Mouse (Mus musculus) liver, embryonic 12.5 days (tissue): Measurements from ENCODE around the gene Ppfia3. TPM values are rescaled to one million over a fixed set of nuclear protein-coding genes. Genes with fewer than 3 reads are reported as not detected.

Experiments used
- ATAC-seq: fragments of 200-750 bp; cut with Nextera tagmentation; 2 replicates; pipeline ENCODE4 v1.8.0; 2017; ENCODE audit warnings: moderate number of reproducible peaks, mild to moderate bottlenecking, moderate library complexity
- H3K27ac ChIP-seq: fragments of 300-500 bp; sonication (generic); 2 replicates; pipeline ENCODE4 v1.5.1; 2016; ENCODE audit warnings: mild to moderate bottlenecking
- H3K27me3 ChIP-seq: fragments of 300-500 bp; sonication (generic); replicated peaks from 2 replicates; pipeline ENCODE4 v1.6.1; 2016; ENCODE audit warnings: mild to moderate bottlenecking, moderate library complexity
- H3K36me3 ChIP-seq: fragments of 300-500 bp; sonication (generic); 2 replicates; pipeline ENCODE4 v1.6.1; 2016; ENCODE audit warnings: mild to moderate bottlenecking, moderate library complexity
- H3K4me1 ChIP-seq: fragments of 300-500 bp; sonication (generic); 2 replicates; pipeline ENCODE4 v1.6.1; 2016
- H3K4me2 ChIP-seq: fragments of 300-500 bp; sonication (generic); 2 replicates; pipeline ENCODE4 v1.6.1; 2016; ENCODE audit warnings: mild to moderate bottlenecking, moderate library complexity
- H3K4me3 ChIP-seq: fragments of 300-500 bp; sonication (generic); 2 replicates; pipeline ENCODE4 v1.5.1; 2016; ENCODE audit warnings: mild to moderate bottlenecking, moderate library complexity
- H3K9ac ChIP-seq: fragments of 300-500 bp; sonication (generic); 2 replicates; pipeline ENCODE4 v1.6.1; 2016; ENCODE audit warnings: mild to moderate bottlenecking, moderate library complexity
- H3K9me3 ChIP-seq: fragments of 300-500 bp; sonication (generic); replicated peaks from 2 replicates; pipeline ENCODE4 v1.6.1; 2016; ENCODE audit warnings: mild to moderate bottlenecking, moderate library complexity
- WGBS: fragments of 180-500 bp; shearing (Covaris S2); methylation state at CpG from one replicate; pipeline ENCODE4 v1.1.7; 2016; ENCODE audit not compliant: insufficient replicate concordance; 5-methylcytosine and 5-hydroxymethylcytosine counted together
- polyA plus RNA-seq: library from polyadenylated mRNA; unstranded; fragments of >200 nt; fragmentation: Nextera tagmentation; extraction: Ambion mirVana; gene quantifications from 2 replicates; pipeline ENCODE4 v1.2.1, GENCODE M21; 2016

Gene Ppfia3
- polyA plus RNA-seq, 1 experiment from 2014 or later, result 0.37 TPM

- peaks cover 67% of the 10 kb centered on the region for H3K27me3 ChIP-seq
- peak; percentile 75 for ATAC-seq
- H3K27ac ChIP-seq, result peak overlapping the region; percentile 46; the same call in 1 of the 2 replicates
- H3K4me2 ChIP-seq, result peak overlapping the region; percentile 96
- H3K9ac ChIP-seq, result peak overlapping the region; percentile 72
- no peaks in the 10 kb centered on the region for H3K36me3 ChIP-seq
- H3K9me3 ChIP-seq, result no peaks in the 10 kb centered on the region
- peak overlapping the region; percentile 65 for H3K4me3 ChIP-seq
- 2% methylated on average over 38 of the region's 39 CpGs for WGBS
- H3K4me1 ChIP-seq, result peaks cover 53% of the 10 kb centered on the region
Measured at GRCm38 (mm10) chr7:45339410-45340065, 27.3 kb downstream of the Ppfia3 start.

- Histone ChIP-seq H3K27ac (no peak overlapping the region), H3K9ac (no peak overlapping the region), H3K27me3 (peaks cover 75% of the 10 kb centered on the region), H3K9me3 (no peaks in the 10 kb centered on the region), H3K4me1 (peaks cover 65% of the 10 kb centered on the region), H3K4me3 (no peak overlapping the region), H3K36me3 (no peaks in the 10 kb centered on the region), H3K4me2 (peak overlapping the region; percentile 96)
- WGBS, result 4% methylated on average over 14 of the region's 14 CpGs
- ATAC-seq, result no peak
Measured at GRCm38 (mm10) chr7:45338161-45338911, 28.5 kb downstream of the Ppfia3 start.

GRCm38 (mm10) chr7:45337469-45337868, 29.4 kb downstream of the Ppfia3 start:
- ATAC-seq, result no peak
- Histone ChIP-seq H3K4me1 (peaks cover 74% of the 10 kb centered on the region), H3K27ac (no peak overlapping the region), H3K9ac (no peak overlapping the region), H3K36me3 (no peaks in the 10 kb centered on the region), H3K4me3 (no peak overlapping the region), H3K9me3 (no peaks in the 10 kb centered on the region), H3K4me2 (no peak overlapping the region), H3K27me3 (peaks cover 79% of the 10 kb centered on the region)
- WGBS, result 14% methylated on average over 4 of the region's 4 CpGs

GRCm38 (mm10) chr7:45336319-45336718, 30.5 kb downstream of the Ppfia3 start:
- Histone ChIP-seq H3K27ac (no peak overlapping the region), H3K4me1 (peaks cover 66% of the 10 kb centered on the region), H3K27me3 (peaks cover 90% of the 10 kb centered on the region), H3K9ac (no peak overlapping the region), H3K4me2 (no peak overlapping the region), H3K36me3 (no peaks in the 10 kb centered on the region), H3K9me3 (no peaks in the 10 kb centered on the region), H3K4me3 (no peak overlapping the region)
- 63% methylated on average over 4 of the region's 4 CpGs for WGBS
- no peak for ATAC-seq

- H3K27ac ChIP-seq, result no peak within 1 kb of the TSS
- no peak within 1 kb of the TSS for H3K4me3 ChIP-seq
- H3K4me1 ChIP-seq, result peaks cover 53% of the 10 kb centered on the region
- peaks cover 86% of the 10 kb centered on the region for H3K27me3 ChIP-seq
- no peaks in the 10 kb centered on the region for H3K9me3 ChIP-seq
- H3K9ac ChIP-seq, result no peak within 1 kb of the TSS
- 29% methylated on average over 5 of the region's 5 CpGs for WGBS
- H3K4me2 ChIP-seq, result 0 out of 2 replicates have a peak within 1 kb of the TSS, but pooled peaks have one; percentile 80
- no peaks in the 10 kb centered on the region for H3K36me3 ChIP-seq
- ATAC-seq, result no peak
Measured at GRCm38 (mm10) chr7:45335056-45335455, 31.8 kb downstream of the Ppfia3 start, which contains the start of gene Hrc. Gene Hrc (plus strand): TSS chr7:45335290.

- Histone ChIP-seq H3K27ac (no peak overlapping the region), H3K36me3 (no peaks in the 10 kb centered on the region), H3K4me2 (no peak overlapping the region), H3K9ac (no peak overlapping the region), H3K4me3 (no peak overlapping the region), H3K27me3 (peaks cover 83% of the 10 kb centered on the region), H3K9me3 (no peaks in the 10 kb centered on the region), H3K4me1 (peaks cover 49% of the 10 kb centered on the region)
- 37% methylated on average over 3 of the region's 3 CpGs for WGBS
- no peak for ATAC-seq
Measured at GRCm38 (mm10) chr7:45334605-45335004, 32.2 kb downstream of the Ppfia3 start.

GRCm38 (mm10) chr7:45333431-45333982, 33.3 kb downstream of the Ppfia3 start, which contains the start of gene Trpm4:
Gene Trpm4 (minus strand): TSS chr7:45333780.
- under 1% methylated on average over 38 of the region's 38 CpGs for WGBS
- H3K9ac ChIP-seq, result peak within 1 kb of the TSS; percentile 60
- H3K27me3 ChIP-seq, result peaks cover 73% of the 10 kb centered on the region

GRCm38 (mm10) chr7:45332685-45333425, 34.0 kb downstream of the Ppfia3 start:
- Histone ChIP-seq H3K27ac (no peak overlapping the region), H3K4me1 (peaks cover 31% of the 10 kb centered on the region), H3K9me3 (no peaks in the 10 kb centered on the region), H3K9ac (peak overlapping the region; percentile 60), H3K4me2 (peak overlapping the region; percentile 80), H3K27me3 (peaks cover 67% of the 10 kb centered on the region), H3K4me3 (peak overlapping the region; percentile 57), H3K36me3 (no peaks in the 10 kb centered on the region)
- WGBS, result 8% methylated on average over 22 of the region's 22 CpGs
- peak; percentile 16; the same call in 1 of the 2 replicates for ATAC-seq

More at GRCm38 (mm10) chr7:45333431-45333982, 33.3 kb downstream of the Ppfia3 start, which contains the start of gene Trpm4:
- no peak within 1 kb of the TSS for H3K27ac ChIP-seq
- peak within 1 kb of the TSS; percentile 80 for H3K4me2 ChIP-seq
- H3K9me3 ChIP-seq, result no peaks in the 10 kb centered on the region
- H3K4me3 ChIP-seq, result peak within 1 kb of the TSS; percentile 57
- peaks cover 38% of the 10 kb centered on the region for H3K4me1 ChIP-seq
- ATAC-seq, result 0 out of 2 replicates have a peak, but pooled peaks have one; percentile 22
- no peaks in the 10 kb centered on the region for H3K36me3 ChIP-seq

GRCm38 (mm10) chr7:45331502-45331901, 35.3 kb downstream of the Ppfia3 start:
- H3K4me3 ChIP-seq, result no peak overlapping the region
- ATAC-seq, result no peak
- no peak overlapping the region for H3K9ac ChIP-seq
- H3K4me2 ChIP-seq, result no peak overlapping the region
- H3K36me3 ChIP-seq, result no peaks in the 10 kb centered on the region
- H3K4me1 ChIP-seq, result peaks cover 27% of the 10 kb centered on the region
- WGBS, result 71% methylated on average over 6 of the region's 6 CpGs
- no peaks in the 10 kb centered on the region for H3K9me3 ChIP-seq
- H3K27me3 ChIP-seq, result peaks cover 59% of the 10 kb centered on the region
- H3K27ac ChIP-seq, result no peak overlapping the region

GRCm38 (mm10) chr7:45328841-45329475, 37.9 kb downstream of the Ppfia3 start:
- Histone ChIP-seq H3K9me3 (0 out of 2 replicates have a peak, but pooled peaks cover 4% of the 10 kb centered on the region), H3K4me2 (no peak overlapping the region), H3K9ac (no peak overlapping the region), H3K4me3 (no peak overlapping the region), H3K36me3 (no peaks in the 10 kb centered on the region), H3K27me3 (peaks cover 33% of the 10 kb centered on the region), H3K4me1 (peaks cover 17% of the 10 kb centered on the region), H3K27ac (no peak overlapping the region)
- no peak for ATAC-seq
- WGBS, result 69% methylated on average over 13 of the region's 13 CpGs

GRCm38 (mm10) chr7:45325800-45326199, 41.0 kb downstream of the Ppfia3 start:
- H3K27me3 ChIP-seq, result peaks cover 6% of the 10 kb centered on the region
- no peak overlapping the region for H3K9ac ChIP-seq
- H3K4me1 ChIP-seq, result no peaks in the 10 kb centered on the region
- 0 out of 2 replicates have a peak, but pooled peaks cover 4% of the 10 kb centered on the region for H3K9me3 ChIP-seq
- H3K36me3 ChIP-seq, result no peaks in the 10 kb centered on the region
- H3K27ac ChIP-seq, result no peak overlapping the region
- no peak overlapping the region for H3K4me3 ChIP-seq
- H3K4me2 ChIP-seq, result no peak overlapping the region
- ATAC-seq, result no peak
